ENCODE assay signal across 15 mouse cellular contexts in the genomic region with DNA sequence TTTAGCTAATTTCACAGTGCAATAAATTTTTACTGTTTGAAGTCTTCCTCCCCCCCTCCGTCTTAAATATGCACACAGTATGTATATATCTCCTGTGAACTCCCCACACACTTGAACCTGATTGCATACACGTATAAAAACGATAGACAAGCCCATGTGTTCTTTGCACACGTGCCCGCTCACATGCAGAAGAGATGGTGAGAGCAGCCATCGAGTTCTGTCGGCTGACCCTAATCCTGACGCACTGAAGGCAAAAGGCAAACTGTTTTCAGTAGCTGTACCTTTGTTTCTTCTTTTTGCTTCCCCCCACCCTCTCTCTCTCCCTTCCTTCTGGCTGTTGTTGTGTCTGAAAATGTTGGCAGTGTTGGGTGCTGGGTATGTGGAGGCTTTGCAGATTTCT. TPM values are rescaled to one million over a fixed set of nuclear protein-coding genes. Genes with fewer than 3 reads are reported as not detected.
DNase-seq lines count a peak whose midpoint lies in the region; ATAC-seq lines count a peak whose summit lies in the region.
"Had no signal": no experiment of that assay in that cellular context is flagged by ENCODE, and none has a peak within 500 bp of the region (broad histone marks: within the 10 kb centered on the region; RNA-seq: fewer than 3 reads in every experiment).

No protein-coding gene starts in this region.

- H3K4me1 ChIP-seq in kidney, embryonic 16.5 days (ENCODE audit: insufficient read depth, low read length), result 0 out of 2 replicates have a peak, but pooled peaks cover 3% of the 10 kb centered on the region
- H3K4me1 ChIP-seq in embryonic facial prominence, embryonic 13.5 days, result peaks cover 17% of the 10 kb centered on the region
- H3K4me1 ChIP-seq in hindbrain, embryonic 16.5 days (ENCODE audit: control insufficient read depth, insufficient read depth, low read depth, low read length), result no peaks in the 10 kb centered on the region
- no peaks in the 10 kb centered on the region for H3K4me1 ChIP-seq in neural tube, embryonic 14.5 days (ENCODE audit: control insufficient read depth, insufficient read depth, low read length)
- H3K4me1 ChIP-seq: liver, embryonic 15.5 days had no signal

- no peaks in the 10 kb centered on the region for H3K36me3 ChIP-seq in kidney, embryonic 16.5 days (ENCODE audit: insufficient read depth, low read length)
- H3K36me3 ChIP-seq in embryonic facial prominence, embryonic 13.5 days, result no peaks in the 10 kb centered on the region
- no peaks in the 10 kb centered on the region for H3K36me3 ChIP-seq in hindbrain, embryonic 16.5 days (ENCODE audit: control insufficient read depth, insufficient read depth, low read length)
- H3K36me3 ChIP-seq in neural tube, embryonic 14.5 days (ENCODE audit: control insufficient read depth, insufficient read depth, low read length), result no peaks in the 10 kb centered on the region
- H3K36me3 ChIP-seq: liver, embryonic 15.5 days had no signal

- H3K4me3 ChIP-seq in kidney, embryonic 16.5 days (ENCODE audit: low read length), result no peak overlapping the region
- H3K4me3 ChIP-seq in embryonic facial prominence, embryonic 13.5 days, result no peak overlapping the region
- H3K4me3 ChIP-seq in hindbrain, embryonic 16.5 days (ENCODE audit: low read length), result no peak overlapping the region
- no peak overlapping the region for H3K4me3 ChIP-seq in neural tube, embryonic 14.5 days (ENCODE audit: low read depth, low read length)
- H3K4me3 ChIP-seq: layer of hippocampus, adult 2 months; liver, embryonic 15.5 days had no signal

- no peak overlapping the region for H3K27ac ChIP-seq in kidney, embryonic 16.5 days (ENCODE audit: low read length)
- peak overlapping the region; percentile 57 for H3K27ac ChIP-seq in embryonic facial prominence, embryonic 13.5 days
- H3K27ac ChIP-seq in hindbrain, embryonic 16.5 days (ENCODE audit: low read depth, low read length), result peak overlapping the region; percentile 1; the same call in 1 of the 2 replicates
- peak overlapping the region; percentile 12; the same call in 1 of the 2 replicates for H3K27ac ChIP-seq in neural tube, embryonic 14.5 days (ENCODE audit: low read depth, low read length)
- H3K27ac ChIP-seq: layer of hippocampus, adult 2 months; liver, embryonic 15.5 days had no signal

- peak overlapping the region; percentile 30; the same call in 1 of the 2 replicates for H3K4me2 ChIP-seq in kidney, embryonic 16.5 days (replicated peaks; ENCODE audit: low read depth, low read length)
- peak overlapping the region; percentile 45 for H3K4me2 ChIP-seq in embryonic facial prominence, embryonic 13.5 days
- H3K4me2 ChIP-seq in hindbrain, embryonic 16.5 days (ENCODE audit: low read length), result no peak overlapping the region
- H3K4me2 ChIP-seq in neural tube, embryonic 14.5 days (ENCODE audit: low read depth, low read length), result no peak overlapping the region
- H3K4me2 ChIP-seq: liver, embryonic 15.5 days had no signal

- H3K27me3 ChIP-seq in kidney, embryonic 16.5 days (ENCODE audit: insufficient read depth, low read length), result no peaks in the 10 kb centered on the region
- H3K27me3 ChIP-seq in embryonic facial prominence, embryonic 13.5 days, result peaks cover 3% of the 10 kb centered on the region; the same call in 1 of the 2 replicates
- H3K27me3 ChIP-seq in hindbrain, embryonic 16.5 days (replicated peaks; ENCODE audit: control insufficient read depth, insufficient read depth, low read length), result no peaks in the 10 kb centered on the region
- H3K27me3 ChIP-seq in neural tube, embryonic 14.5 days (ENCODE audit: control insufficient read depth, insufficient read depth, low read length), result no peaks in the 10 kb centered on the region
- H3K27me3 ChIP-seq: CH12.LX; liver, embryonic 15.5 days had no signal

- 61% methylated on average over 8 of the region's 8 CpGs for WGBS in kidney, embryonic 16.5 days
- 26% methylated on average over 8 of the region's 8 CpGs for WGBS in embryonic facial prominence, embryonic 13.5 days
- 66% methylated on average over 8 of the region's 8 CpGs for WGBS in hindbrain, embryonic 16.5 days
- 65% methylated on average over 8 of the region's 8 CpGs for WGBS in neural tube, embryonic 14.5 days

- H3K9me3 ChIP-seq in kidney, embryonic 16.5 days (ENCODE audit: low read length), result no peaks in the 10 kb centered on the region
- H3K9me3 ChIP-seq in embryonic facial prominence, embryonic 13.5 days, result no peaks in the 10 kb centered on the region
- no peaks in the 10 kb centered on the region for H3K9me3 ChIP-seq in hindbrain, embryonic 16.5 days (ENCODE audit: control insufficient read depth, low read length)
- H3K9me3 ChIP-seq in neural tube, embryonic 14.5 days (ENCODE audit: control insufficient read depth, low read length), result no peaks in the 10 kb centered on the region
- H3K9me3 ChIP-seq: liver, embryonic 15.5 days had no signal

- H3K9ac ChIP-seq in kidney, embryonic 16.5 days (replicated peaks; ENCODE audit: low read length), result no peak overlapping the region
- H3K9ac ChIP-seq in embryonic facial prominence, embryonic 13.5 days, result 0 out of 2 replicates have a peak overlapping the region, but pooled peaks have one; percentile 52
- H3K9ac ChIP-seq in hindbrain, embryonic 16.5 days (ENCODE audit: low read depth, low read length), result no peak overlapping the region
- no peak overlapping the region for H3K9ac ChIP-seq in neural tube, embryonic 14.5 days (replicated peaks; ENCODE audit: low read depth, low read length)
- H3K9ac ChIP-seq: liver, embryonic 15.5 days had no signal

- no peak for ATAC-seq in kidney, embryonic 16.5 days (ENCODE audit: low FRiP score, low TSS enrichment)
- no peak for ATAC-seq in embryonic facial prominence, embryonic 13.5 days (ENCODE audit: insufficient number of reproducible peaks, insufficient read depth, low FRiP score, low TSS enrichment, low read depth)
- ATAC-seq in hindbrain, embryonic 16.5 days, result no peak
- no peak for ATAC-seq in neural tube, embryonic 14.5 days (ENCODE audit: low read depth)

- no peak for DNase-seq in kidney, adult 8-10 months
- DNase-seq in urinary bladder, postnatal 36 days (ENCODE audit: low spot score in 2 of 2), result no peak
- no peak for DNase-seq in cerebellum, adult 18-20 months
- DNase-seq: adrenal gland, adult 8-10 months; cerebellum, postnatal 25 days; heart, postnatal 14 days; kidney, adult 2 months; right cerebral cortex, postnatal 25 days had no signal

RNA-seq across cellular contexts. Expression of a gene that starts 18.4 kb away (rescaled TPM):
- 6.6 and 8.6 TPM in 2 replicates for polyA plus RNA-seq in kidney, embryonic 16.5 days (2015; fragmentation: Nextera tagmentation; extraction: Ambion mirVana)
- polyA plus RNA-seq in embryonic facial prominence, embryonic 13.5 days (2015; fragmentation: Nextera tagmentation; extraction: Ambion mirVana), result 29.9 and 31.2 TPM in 2 replicates
- polyA plus RNA-seq in hindbrain, embryonic 16.5 days (2015; fragmentation: Nextera tagmentation; extraction: Ambion mirVana), result 17.8 and 20.3 TPM in 2 replicates
- 32.0 and 32.2 TPM in 2 replicates for polyA plus RNA-seq in neural tube, embryonic 14.5 days (2014; fragmentation: Nextera tagmentation; extraction: Ambion mirVana)

Comparison
In these comparisons a context has a peak if more than half of its experiments do, and no peak if none do; other contexts are left out.
1. H3K4me2 ChIP-seq: peak in kidney, embryonic 16.5 days (single experiment) and embryonic facial prominence, embryonic 13.5 days (single experiment); none in hindbrain, embryonic 16.5 days (single experiment) and neural tube, embryonic 14.5 days (single experiment).